Mouse (Mus musculus) heart, postnatal 4 days (tissue): Measurements from ENCODE around the gene Pigq. TPM values are rescaled to one million over a fixed set of nuclear protein-coding genes. Genes with fewer than 3 reads are reported as not detected.

Experiments
- DNase-seq: peaks from one replicate; pipeline ENCODE4 v3.0.0; 2021
- total RNA-seq, 2 experiments: library from RNA; stranded (reverse); gene quantifications; 2 replicates each; pipeline ENCODE4 v1.2.3; 2021

Pigq gene
- total RNA-seq, 2 experiments from 2014 or later: 86.0 to 89.4 TPM

DNA sequence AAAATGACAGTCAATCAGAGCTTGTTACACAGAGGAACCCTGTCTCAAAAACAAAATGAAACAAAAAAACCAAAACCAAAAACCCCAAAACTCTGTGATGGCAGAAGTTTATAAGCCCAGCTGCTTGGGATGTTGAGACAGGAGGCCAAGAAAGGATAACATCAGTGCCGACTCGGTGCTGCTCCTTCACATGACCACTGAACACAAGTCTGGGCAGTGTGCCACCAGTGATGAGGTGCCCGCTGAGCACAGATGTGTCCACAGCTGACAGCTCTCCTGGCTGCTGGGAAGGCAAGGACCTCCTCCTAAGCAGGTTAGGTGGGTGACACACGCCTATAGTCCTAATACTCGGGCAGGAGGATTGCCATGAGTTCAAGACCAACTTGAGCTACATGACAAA, 22.6 kb downstream of the Pigq start:
- peak; percentile 24 for DNase-seq

DNA sequence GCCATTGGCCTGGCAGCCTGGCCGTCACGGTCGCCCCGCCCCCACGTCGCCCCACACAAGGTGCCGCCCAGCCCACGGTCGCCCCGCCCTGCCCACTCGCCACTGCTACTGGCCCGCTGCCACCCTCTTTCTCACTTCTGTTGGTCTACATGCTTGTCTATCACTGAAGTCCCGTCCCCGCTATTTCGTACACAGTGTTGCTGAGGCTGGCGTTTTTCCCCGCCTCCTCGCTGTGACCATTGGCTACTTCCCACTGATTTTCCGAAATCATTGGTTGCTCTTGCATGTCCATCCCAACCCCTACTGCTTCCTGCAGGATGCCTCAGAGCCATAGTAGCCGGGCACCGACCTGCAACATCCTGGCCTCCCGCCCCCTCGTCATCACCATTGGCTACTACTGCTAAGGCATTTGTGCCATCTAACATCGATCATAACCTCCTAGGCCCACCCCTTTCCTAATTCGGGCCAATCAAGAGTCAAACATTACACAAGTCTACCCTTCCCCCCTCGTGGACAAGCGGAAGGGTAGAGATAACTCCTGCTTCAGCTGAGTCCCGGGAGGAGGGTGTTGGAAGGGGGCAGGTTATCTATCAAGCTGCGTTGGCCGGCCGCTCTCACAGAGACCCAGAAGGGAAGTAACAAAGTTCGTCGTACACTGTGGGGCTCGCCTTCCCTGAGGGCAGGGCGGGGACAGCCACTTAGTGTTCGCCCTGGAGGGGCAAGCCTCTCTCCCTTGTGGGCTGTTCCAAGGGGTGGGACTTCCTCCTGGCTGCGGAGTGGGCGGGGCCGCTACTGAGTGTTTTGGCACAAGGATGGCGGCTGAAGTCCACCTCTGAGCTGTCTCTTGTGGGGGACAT, 24.7 kb downstream of the Pigq start:
- DNase-seq: peak; percentile 100

DNA sequence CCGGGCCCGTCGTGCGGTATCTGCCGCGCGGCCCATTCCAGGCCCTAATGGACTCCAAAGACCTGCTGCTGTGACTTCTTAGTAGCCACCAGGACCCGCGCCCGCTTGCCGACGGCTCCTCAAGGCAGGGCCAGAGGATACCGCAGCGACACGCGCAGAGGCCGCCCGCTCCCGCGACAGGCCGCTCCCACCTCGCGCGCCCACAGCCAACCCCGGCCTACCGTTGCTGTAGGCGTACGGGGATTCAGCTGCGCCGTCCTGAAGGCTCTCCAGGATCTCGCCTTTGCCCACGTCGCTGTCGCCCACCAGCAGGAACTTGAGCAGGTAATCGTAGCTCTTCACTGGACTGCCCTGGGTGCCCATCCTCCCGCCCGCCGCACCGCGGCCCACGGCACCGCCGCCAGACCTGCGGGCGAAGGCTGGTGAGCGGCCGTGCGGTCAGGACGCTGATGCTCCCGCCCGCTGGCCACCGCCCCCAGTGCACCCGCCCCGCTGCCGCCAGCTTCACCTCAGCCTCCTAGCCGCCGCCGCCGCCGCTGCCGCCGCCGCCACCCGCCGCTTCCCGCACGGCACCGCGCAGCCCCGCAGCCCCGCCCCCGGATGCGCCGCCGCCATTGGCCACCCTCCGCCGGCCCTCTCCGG, 25.5 kb downstream of the Pigq start, which contains the start of gene Rab40c:
Gene Rab40c, minus strand, starts transcription at position 584 of the 642 bp plus-strand sequence.
- DNase-seq: peak; percentile 63

DNA sequence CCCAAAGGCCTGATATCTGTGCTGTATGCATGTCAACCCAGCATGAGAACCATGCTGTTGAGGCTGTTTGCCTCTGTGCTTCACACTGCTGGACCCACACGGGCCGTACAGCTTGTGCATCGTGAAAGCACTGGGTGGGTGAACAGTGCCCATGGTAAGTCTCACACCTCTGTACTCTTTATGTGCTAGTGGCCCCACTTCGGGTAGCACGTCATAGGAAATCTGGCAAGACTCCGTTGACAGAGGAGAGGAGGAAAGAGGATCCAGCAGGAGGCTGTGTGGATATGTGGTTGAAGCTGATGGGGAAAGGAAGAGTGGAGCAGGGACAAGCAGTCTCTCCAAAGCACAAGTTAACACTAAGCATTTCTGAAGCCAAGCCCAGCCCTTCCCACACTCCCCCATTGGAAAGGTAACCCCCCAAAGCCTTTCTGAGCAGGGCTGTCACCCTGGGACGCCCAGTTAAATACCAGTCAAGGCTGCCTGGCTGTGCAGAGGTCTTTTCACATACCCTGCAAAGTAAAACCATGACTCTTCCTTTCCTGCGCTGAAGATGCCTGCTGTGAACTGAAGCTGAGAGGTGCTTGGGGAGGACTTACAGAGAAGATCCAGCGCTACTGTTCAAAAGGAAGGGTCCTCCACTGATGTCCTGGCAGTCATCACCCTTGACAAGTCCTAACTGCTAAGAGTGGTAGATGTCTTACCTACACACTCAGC, 26.5 kb downstream of the Pigq start:
- DNase-seq: no peak

DNA sequence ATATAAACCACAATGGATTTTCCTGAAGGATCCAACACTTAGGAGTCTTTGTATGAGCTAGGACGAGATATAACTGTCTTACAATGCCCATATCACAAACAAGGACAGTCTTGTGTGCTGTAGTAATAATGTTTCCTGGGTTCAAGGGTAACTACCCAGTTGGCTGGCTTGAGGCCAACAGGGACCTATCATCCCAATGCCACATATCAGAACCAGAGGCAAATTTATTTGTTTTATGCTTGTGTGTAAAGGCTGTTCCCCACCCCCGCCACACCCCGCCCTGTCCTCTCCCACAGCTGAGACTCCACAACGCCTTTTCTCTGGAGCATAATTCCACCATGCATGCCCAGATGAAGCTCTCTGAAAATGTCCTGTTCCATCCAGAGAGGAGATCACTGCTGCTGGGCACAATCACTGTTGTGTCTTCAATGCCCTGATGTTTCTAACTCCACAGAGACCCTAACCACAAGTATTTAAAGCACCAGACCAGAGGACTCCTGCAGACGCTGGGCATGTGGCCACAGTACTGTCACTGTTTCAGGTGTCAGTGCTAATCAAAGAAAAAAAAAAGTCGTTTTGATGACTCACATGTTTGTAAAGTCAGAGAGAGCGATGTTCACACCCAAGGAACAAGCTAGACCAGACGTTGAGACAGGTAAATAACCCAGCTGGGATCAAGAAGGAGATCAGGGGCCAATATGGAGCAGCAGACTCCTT, 27.6 kb downstream of the Pigq start:
- no peak for DNase-seq

DNA sequence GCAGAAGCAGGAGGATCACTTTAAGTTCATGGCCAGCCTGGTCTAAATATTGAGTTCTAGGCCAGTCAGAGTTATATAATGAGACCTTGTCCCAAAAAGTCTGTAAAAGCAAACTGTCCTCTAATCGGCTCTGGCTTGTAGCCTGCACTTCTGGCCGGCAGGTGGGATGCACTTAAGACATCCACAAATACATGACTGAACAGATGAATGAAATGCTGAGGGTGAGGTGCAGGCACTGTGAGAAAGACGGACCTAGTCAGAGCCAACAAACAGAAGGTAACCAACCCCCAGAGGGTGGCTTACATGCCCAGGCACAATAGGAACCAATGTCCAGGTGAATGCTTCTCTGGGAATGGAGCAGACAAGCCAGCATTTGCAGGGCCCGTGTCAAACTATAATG, 30.4 kb downstream of the Pigq start:
- no peak for DNase-seq

DNA sequence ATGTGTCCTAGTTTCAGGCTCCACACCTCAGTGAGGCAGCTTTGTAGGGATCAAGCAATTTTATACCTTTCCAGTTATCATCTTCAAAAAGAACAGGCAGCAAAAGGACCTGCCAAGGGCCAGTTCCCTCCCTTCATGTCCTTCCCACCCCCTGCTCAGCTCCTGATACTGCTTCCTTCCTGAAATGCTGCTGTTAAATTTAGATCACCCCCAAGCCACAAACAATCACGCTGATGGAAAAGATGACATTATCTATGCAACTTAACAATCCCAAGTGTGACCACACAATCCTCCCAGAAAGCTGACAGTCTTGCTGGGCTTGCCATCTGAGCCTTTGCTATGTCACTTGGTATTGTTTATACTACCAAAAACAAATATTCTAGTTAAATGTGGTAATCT, 30.9 kb downstream of the Pigq start:
- no peak for DNase-seq

DNA sequence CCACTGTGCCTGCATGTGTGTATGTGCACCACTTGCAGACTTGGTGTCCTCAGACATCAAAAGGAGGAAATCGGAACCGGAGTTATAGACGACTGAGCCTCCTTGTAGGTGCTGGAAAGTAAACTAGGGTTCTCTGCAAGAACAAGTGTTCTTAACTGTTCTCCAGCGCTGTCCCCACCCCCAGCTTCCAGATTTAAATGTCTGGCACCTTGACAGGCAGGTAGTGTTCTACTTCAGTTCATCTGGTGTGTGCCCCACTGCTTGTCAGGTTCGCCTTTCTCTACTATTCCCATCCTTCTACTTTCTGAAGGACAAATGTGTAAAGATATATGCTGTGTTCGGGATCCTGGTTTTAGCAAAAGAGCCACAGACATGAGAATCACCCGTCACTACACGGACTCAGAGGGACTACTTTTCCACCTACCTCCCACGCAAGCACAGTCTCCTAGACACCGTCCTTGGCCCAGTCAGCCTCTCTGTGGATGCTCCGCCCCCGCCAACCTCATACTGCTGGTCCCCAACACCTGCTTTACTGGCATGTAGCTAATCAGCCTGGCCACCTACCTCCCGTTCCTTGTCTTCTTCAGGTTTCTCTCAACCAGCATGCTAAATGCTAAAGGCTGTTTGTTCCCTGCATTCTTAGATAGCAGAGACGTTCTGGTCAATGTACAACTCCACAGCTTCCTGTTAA, 31.4 kb downstream of the Pigq start:
- no peak for DNase-seq

DNA sequence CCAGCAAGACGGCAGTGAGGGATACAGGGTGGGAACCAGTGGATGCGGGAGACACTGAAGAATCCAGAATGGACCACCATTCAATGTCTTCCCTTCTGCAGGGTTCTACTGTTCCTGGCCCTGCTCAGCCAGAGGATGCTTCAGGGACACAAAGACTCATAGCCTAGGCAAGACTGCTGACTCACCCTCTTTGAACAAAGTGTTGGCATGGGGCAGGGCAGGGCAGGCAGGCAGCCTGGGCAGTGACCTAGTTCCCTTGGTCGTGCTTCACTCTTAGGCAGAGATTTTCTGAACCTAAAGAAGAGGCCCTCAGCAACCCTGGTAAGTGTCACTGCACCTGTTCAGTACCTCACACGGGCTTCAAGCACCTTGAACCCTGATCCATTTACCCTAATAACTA, 32.9 kb downstream of the Pigq start:
- no peak for DNase-seq

DNA sequence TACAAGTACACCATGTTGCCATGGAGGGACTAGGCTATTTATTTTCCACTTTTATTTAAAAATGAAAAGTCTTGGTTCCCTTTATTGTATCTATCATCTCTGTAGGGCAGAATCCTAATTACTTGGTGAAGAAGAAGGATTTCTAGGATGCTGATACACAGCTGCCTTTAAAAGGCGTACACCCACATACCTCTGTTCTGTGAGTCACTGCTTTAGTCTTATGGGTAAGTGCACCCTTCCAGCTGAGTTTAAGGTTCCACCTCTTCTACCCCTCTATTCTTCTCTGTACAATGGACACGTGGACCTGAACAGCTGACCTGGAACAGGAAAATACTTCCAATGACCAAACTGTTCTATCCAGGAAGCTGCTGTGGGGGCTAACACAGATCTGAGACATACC, 37.1 kb downstream of the Pigq start:
- DNase-seq: no peak

DNA sequence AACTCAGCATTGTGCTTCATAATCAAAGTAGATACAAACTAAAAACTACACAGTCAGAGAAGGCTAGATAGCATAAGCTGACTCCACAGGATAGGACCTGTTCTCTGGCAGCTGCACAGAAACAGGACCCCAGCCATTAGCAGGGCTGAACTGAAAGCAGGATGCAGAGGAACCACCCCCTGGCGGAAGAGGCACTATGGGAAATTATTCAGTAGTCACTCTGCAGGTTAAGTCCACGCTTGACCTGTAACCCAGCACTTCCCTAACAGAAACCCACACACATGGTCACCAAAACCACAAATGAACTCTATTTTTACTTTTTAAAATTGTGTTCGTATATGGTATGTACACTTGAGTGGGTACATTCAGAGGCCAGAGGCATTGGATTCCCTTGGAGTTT, 41.7 kb downstream of the Pigq start:
- no peak for DNase-seq

DNA sequence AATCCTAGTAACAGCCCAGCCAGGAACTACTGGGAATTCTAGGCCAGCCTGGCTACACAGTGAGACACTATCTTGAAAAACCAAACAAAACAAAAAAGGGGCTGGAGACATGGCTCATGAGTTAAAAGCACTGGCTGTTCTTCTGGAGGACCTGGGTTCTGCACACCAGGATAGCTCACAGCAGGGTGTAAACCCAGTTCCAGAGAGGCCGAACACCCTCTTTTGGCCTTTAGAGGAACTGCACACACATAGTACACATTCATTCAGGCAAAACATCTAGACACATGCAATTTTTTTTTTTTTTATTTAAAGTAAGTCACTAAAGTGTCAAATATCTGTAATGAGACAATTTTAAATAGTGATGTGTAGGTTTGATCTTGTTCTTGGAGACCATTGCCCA, 44.5 kb downstream of the Pigq start:
- DNase-seq: no peak

DNA sequence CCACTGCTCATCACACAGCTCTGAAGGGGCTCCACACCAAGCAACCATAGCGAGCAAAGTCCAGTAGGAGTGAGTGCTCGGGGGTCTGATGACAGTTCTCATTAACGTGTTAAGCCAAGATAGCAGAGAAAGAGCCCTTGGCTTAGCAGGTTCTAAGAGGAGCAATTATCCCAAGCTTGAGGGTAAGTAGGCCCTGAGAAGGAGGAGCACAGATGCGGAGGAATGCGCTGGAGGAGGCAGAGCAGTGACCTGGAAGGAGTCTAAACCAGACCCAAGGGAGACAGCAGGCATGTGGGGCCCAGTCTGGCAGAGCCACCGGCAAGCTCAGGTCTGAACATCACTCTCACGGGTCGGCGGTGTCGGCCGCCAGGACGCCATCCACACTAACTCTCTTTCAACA, 48.8 kb downstream of the Pigq start:
- no peak for DNase-seq

DNA sequence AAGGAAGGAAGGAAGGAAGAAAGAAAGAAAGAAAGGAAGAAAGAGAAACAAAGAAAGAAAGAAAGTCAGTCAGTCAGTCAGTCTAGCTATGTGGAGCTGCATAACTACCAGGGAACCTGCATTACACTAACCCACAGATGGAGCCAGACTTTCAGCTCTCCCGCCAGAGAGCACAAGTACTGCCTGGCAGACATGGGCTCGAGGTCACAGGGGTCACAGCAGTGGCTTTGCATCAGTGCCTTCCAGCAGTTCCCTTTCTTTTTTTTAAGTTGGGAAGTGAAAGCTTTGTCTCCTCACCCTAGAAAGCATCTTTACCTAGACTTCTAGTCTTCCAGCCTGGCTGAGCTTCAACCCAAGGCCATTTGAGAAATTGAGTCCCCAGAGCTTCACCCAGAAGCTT, 49.3 kb downstream of the Pigq start:
- no peak for DNase-seq

DNA sequence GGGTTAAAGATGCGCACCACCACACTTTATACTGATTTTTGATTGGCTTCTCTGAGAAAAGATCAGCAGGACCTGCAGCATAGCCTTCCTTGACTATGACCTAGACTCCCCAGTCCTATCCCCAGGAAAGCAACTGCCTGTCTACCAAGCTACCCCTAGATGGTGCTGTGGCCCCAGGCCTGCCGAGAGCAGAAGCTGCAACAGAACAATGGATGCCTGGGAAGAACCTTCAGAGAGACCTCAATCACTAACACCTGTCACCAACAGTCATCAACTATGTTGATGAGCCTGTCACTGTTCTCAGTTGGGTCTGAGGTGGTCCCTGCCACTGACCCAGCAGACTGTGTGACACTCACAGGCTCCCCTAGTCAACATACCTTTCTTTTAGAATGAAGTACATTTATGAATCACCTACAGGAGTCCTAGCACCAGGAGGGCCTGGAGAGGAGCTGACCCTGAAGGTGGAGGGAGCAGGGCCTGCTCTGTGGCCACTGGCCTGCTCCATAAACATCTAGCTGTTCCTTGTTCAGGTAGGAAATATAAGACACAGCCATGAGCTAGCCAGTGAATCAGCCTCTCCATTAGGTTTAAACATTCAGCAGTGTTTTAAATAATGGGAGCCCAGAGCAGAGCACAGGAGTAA, 50.6 kb downstream of the Pigq start:
- DNase-seq: peak; percentile 77

DNA sequence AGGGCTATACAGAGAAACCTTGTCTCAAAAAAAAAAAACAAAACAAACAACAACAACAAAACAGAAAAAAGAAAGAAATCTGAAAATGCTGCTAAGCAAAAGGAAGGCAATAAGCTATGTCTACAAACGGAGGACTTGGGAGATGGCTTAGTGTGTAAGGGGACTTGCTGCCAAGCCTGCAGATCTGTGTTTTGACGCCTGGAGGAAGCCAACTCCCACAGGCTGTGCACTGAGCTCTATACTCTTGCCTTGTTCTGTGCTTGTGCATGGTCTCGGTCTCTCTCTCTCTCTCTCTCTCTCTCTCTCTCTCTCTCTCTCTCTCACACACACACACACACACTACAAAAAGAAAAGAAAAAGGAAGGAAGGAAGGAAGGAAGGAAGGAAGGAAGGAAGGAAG, 55.9 kb downstream of the Pigq start:
- no peak for DNase-seq

DNA sequence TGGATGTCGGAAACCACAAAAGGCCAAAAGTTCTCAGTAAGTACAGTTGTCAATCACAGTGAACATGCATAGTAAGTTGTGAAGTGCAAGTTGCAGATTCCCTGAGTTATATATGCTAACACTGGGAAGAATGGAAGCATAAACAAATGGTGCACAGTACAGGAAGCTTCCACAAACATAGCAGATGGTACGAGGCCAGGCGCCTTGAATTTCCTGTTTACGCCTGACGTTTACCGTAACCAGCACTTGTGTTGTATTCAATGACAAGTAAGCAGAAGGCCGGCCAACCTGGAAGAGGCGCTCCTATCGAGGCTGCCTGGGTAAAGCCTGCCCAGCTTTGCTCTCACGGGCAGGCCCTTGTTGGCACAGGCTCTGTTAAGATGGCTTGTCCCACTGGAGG, 57.3 kb downstream of the Pigq start:
- no peak for DNase-seq

DNA sequence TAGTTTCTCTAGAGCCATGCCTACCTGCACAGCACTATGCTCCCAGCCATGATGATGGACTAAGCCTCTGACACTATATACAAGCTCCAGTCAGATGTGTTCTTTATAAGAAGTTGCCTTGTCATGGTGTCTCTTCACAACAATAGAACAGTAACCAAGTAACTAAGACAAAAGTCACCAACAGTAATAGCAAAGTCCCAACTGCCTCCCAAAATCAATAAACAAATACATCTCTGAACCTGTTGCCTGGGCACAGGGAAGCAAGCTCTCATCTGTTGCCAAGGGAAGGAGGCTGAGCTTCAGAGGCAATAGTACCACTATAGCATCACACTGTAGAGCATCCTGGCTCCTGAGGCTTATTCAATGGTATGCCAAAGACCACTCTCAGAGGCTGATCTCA, 57.9 kb downstream of the Pigq start:
- no peak for DNase-seq

DNA sequence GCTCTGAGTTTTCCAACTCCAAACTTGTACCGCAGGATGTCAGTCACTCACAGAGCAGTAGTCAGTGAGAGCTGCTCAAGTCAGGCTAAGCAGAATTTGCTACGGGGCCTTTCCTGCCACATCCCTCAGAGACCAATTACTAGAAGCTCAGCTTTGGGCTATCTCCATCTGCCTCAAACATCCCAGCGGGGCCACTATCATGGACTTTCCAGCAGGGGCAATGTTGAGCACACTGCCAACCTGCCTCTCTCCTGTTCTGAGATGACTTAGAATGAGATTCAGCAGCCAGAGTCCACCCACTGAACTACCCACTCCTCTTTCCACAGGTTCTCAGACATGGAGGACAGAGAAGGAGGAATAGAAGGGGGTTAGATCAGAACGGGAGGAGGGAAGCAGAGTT, 59.1 kb downstream of the Pigq start:
- DNase-seq: no peak

DNA sequence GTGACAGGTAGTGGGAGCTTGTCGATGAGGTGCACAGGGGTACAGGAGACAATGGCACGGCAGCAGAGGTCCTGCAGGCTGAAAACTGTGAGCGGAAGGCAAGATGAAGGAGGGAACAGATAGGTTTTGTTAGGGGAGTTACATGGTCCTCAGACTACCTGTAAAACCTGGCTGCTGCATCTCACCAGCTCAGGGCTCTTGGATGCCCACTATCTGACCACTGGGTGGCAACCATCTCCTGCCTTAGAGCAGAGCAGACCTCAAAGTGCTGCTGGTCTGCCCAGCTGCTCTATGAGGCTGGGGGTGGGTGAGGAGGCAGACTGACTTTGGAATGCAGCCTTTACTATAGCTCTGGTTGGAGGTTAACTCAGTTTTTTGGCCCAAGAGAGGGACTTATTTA, 60.9 kb downstream of the Pigq start:
- no peak for DNase-seq

DNA sequence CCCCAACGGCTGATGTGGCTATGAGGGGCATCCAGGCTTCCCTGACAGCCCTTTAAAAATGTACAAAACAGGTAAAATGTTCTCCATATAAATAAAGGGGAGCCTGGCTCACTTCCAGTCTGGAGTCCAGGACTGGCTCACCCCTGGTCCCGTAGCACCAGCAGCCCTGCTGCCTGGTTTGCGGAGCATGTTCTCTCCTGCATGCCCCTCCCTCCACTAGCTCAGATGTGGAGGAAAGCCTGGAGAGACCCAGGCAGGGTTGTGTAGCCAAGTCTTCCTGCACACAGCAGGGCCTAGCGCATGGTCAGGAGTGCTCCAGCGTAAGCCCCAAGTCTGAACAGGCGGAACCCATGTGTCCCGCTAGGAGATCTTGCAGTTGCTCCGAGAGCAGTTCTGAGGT, 61.5 kb downstream of the Pigq start:
- DNase-seq: no peak

DNA sequence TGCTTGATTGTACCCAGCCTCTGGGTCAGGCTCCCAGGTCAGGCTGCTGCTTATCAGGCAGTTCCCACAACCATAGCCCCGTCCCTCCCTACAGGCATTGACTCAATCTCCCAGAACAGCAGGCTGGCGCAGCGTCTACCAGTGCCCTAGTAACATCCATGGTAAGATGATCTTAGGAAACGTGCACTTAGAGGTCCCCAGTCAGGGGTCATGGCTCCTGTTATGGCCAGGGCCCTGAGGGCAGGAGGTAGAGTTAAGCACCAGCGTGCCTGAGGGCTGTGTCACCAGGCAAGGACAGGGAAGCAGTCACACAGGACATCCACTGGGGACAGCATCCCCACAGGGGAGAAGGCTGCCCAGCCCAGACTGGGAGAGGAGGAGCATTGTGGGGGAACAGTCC, 62.4 kb downstream of the Pigq start:
- DNase-seq: no peak
